Mouse (Mus musculus) cerebellum, adult 9-11 months (tissue): ENCODE results near the gene Sqstm1.

Source experiments
- DNase-seq: peaks from one replicate; pipeline ENCODE4 v3.0.0; 2022

The Sqstm1 gene

GRCm38 (mm10) chr11:50168352-50168751 is 42.3 kb downstream of the Sqstm1 start:
- DNase-seq: no peak

GRCm38 (mm10) chr11:50162338-50163050 is 48.1 kb downstream of the Sqstm1 start:
- DNase-seq: no peak

- DNase-seq: no peak
These were observed 48.9 kb downstream of the Sqstm1 start for GRCm38 (mm10) chr11:50161578-50162304.

GRCm38 (mm10) chr11:50159347-50159746 is 51.3 kb downstream of the Sqstm1 start:
- DNase-seq: no peak

GRCm38 (mm10) chr11:50158346-50158745 is 52.3 kb downstream of the Sqstm1 start:
- no peak for DNase-seq

GRCm38 (mm10) chr11:50156725-50157258 is 53.8 kb downstream of the Sqstm1 start:
- no peak for DNase-seq

- no peak for DNase-seq
These were observed 54.8 kb downstream of the Sqstm1 start for GRCm38 (mm10) chr11:50155785-50156184.

GRCm38 (mm10) chr11:50154777-50155520 is 55.7 kb downstream of the Sqstm1 start:
- no peak for DNase-seq

GRCm38 (mm10) chr11:50154166-50154565 is 56.5 kb downstream of the Sqstm1 start:
- DNase-seq: no peak

- DNase-seq: no peak
These were observed 59.3 kb downstream of the Sqstm1 start for GRCm38 (mm10) chr11:50151374-50151773.

GRCm38 (mm10) chr11:50149603-50150150 is 61.0 kb downstream of the Sqstm1 start:
- DNase-seq: no peak
